Mouse (Mus musculus) layer of hippocampus, adult 8-10 months (tissue): ENCODE results near the gene Pstk. TPM values are rescaled to one million over a fixed set of nuclear protein-coding genes. Genes with fewer than 3 reads are reported as not detected.
"Not testable (repeated sequence)": the region's sequence is repeated elsewhere in the genome, so short reads cannot be mapped to it uniquely, and the experiment has no call there.

Experiments used
- DNase-seq, 2 experiments: peaks; one replicate each; pipeline ENCODE4 v3.0.0; 2022; ENCODE audit warnings: low spot score in 2 of 2
- total RNA-seq, 4 experiments: library from RNA; stranded (reverse); gene quantifications; 2 replicates each; pipeline ENCODE4 v1.2.4; 2022

The Pstk gene
- 10 to 100 TPM; 43.9 to 67.5 (median 51.1) TPM for total RNA-seq

GRCm38 (mm10) chr7:131370648-131371469, at the start of gene Pstk:
TSS of gene Pstk (plus strand) at chr7:131371141.
- peak; percentile 85 to 89 for DNase-seq

DNA sequence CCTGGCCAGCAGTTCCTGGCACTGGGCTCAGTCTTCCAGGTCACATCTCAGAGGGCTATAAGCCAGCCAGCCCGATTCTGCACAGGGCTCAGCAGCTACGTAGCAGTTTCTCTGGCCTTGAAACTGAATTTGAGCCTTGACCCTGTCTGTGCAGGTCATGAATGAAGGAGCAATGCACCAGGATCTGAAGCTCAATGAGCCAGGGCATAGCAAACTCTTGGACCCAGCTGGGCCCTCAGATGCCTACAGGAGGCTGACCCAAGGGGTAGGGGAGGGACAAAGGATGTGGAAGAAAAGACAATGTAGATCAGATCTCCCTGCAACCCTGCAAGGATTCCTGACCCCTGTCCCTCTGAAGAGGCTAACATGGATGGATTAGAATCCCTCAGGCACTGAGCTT, 48.7 kb upstream of the Pstk start, which contains the start of gene Cuzd1:
TSS of gene Cuzd1 (minus strand) at position 101 of the 400 bp plus-strand sequence.
- DNase-seq, result no peak

DNA sequence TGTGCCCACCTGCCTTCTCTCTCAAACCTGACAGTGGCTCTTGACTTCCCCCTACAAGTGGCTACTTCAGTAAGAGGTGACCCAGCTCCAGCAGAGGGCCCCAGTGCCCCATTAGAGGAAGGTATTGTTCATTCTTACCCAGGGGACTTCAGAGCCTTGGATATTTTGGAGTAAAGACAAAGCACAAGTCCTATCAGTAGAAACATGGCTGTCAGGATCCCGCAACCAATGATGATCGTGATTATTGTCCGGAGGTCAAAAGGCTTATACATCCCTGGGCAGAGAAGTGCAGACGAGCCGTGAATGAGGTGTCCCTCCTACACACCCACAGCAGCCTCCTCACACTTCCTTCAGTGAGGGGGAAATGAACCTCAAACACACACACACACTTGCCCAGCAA, 43.9 kb upstream of the Pstk start:
- DNase-seq, result no peak

DNA sequence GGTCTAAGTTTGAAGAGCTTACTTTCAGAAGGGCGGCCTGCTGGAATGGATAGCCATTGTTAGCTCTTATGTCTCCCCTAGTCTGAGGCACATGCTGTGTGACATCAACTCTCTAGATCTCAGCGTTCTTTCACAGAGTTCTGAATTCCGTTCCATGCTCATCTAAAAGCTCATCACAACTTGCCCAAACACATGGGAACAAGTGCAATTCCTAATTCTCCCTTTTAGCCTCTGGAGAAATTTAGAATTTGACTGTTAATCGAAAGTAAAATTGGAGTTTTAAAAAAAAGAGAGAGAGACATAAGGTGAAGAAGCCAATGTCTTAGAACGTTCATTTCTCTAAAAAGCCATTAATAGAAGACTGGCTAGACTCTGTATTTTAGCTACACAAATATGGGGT, 41.5 kb upstream of the Pstk start, which contains the start of gene Fam24b:
TSS of gene Fam24b (minus strand) at position 101 of the 400 bp plus-strand sequence.
- DNase-seq, result no peak

GRCm38 (mm10) chr7:131331688-131332087, 39.3 kb upstream of the Pstk start:
- no peak for DNase-seq

GRCm38 (mm10) chr7:131333564-131333963, 37.4 kb upstream of the Pstk start, which contains the start of gene Fam24a:
TSS of gene Fam24a (plus strand) at chr7:131333864.
- no peak for DNase-seq

DNA sequence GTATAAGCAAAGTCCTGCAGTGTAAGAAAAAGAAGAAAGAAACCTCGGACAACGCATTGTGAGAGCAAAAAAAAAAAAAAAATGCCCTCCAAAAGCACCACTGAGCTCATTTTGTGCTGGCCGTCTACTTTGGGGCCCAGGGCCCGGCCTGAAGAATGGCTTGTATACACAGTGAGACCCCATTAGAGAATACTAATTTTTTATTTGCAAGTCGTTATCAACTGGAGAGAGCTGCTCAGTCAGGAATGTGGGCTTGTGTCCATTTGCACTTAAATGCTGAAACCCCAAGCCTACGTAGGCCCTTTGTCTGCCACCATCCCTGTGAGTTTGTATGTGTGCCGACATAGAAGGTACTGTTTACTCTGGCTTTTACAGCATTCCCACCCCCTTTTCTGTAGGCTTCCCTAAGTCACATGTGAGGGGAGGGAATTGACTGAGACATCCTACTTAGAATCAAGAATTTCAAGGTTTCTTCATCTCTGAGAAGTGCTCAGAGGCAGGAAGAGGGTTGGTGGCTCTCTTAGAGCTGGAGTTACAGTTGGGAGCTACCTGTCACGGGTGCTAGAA, 33.4 kb upstream of the Pstk start:
- DNase-seq, result no peak

GRCm38 (mm10) chr7:131345856-131346541, 24.9 kb upstream of the Pstk start:
- DNase-seq, result peak in 1 of 2 experiments; percentile 8

GRCm38 (mm10) chr7:131356105-131356504, 14.8 kb upstream of the Pstk start:
- DNase-seq, result no peak

GRCm38 (mm10) chr7:131362269-131362614, 8.7 kb upstream of the Pstk start:
- DNase-seq, result no peak

DNA sequence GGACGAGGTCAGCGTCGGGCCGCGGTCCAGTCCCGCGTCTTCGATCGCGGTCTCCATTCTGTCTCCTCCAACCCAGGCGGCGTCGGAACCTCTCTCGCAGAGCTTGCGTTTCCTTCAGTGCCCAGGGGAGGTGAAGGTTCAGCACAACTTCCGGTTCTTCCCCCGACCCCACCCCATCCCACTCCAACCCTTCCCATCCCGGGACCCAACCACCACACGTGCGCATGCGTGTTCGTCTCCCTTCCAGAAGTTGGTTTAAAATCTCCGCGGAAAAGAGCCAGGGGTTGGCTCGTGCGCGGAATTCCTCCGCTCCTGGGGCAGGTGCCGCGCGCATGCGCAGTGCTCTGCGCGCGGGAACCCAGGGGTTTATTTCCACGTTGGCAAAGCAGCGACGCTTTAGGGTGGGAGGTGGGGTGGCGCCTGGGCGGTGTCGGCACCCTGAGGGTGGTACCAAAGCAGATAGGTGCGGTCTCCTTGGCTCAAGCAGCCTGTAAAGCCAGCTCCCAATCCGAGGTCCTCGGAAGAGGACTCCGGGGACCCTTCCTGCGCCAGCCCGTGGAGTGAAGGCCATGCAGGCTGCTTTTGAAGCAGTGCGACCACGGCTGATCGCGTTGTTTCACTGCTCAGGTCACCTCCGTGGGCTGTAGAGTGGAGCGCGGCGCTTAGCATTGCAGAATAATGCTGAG, 8.2 kb upstream of the Pstk start, which contains the start of gene 2310057M21Rik:
TSS of gene 2310057M21Rik (minus strand) at position 145 of the 686 bp plus-strand sequence.
- DNase-seq, result peak; percentile 93

DNA sequence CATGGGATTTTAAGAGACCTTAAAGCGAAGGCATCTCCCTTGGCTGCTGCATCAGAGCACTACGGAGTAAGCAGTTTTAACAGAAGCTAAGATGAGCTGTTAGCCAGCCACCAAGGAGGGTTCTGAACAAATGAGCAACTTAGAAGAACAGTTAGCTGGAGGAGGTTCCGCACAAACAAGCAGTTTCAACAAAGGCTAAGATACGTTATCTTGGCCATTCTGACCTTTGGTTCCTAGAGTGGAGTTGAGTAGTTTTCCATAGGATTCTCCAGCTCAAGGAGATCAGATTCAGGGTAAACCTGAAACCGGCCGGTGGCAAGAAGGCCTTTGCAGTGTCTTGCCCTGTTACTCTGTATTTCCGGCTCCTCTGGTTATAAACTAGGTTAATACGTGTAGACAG, 6.8 kb upstream of the Pstk start:
- no peak for DNase-seq

GRCm38 (mm10) chr7:131371470-131371860, 524 bp downstream of the Pstk start:
- DNase-seq, result no peak

DNA sequence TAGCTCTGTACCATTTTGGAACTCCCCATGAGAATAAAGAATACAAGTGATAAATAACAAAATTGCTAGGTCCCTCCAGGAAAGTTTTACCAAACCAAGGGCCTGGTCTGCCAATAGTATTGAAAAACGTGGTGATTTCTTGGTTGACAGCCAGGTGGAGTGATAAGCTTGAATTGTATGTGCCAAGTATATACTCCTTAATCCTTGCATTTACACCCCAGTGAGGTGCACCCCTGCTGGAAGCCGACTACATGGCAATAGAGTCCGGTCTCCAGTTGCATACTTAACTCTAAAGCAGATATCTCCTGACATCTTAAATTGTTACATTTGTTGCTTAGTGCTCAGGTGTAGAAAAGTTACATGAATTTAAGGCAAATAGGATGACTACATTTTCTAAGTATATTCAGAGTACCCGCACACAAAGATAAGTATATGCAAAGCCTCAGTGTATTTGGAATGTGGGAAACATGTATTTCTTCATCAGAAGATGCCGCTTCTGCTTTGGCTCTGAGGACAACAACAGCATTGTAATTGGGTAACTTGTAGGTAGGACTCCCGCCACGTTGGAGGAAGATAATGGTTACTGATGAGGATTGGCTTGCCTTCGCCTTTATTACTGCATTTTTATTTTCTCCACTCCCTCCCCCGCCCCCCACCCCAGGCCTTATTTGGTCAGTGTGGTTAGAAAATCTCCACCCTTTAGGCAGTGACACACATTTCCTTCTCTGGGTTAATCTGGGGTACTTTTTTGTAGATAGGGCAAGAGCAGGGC, 1.1 kb downstream of the Pstk start:
- no peak for DNase-seq

DNA sequence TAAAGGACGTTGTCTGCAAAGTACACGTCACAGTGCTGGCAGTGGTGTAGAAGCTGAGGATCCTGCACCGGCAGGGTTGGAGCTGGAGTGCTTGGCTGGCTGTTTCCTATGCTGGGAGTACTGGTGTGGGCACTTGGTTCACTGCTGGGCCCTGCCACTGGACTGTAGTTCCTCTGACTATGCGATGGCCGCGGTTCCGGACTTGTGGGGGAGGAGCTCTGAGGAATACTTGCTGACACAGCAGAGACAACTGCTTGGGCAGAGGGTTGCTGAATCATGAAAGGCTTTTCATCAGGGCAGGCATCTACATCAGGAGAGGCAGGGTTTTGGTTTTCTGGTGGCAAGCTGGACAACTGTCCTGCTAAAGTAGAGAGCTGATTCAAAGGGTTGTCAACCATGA, 20.8 kb downstream of the Pstk start:
- DNase-seq, result not testable (repeated sequence)

- DNase-seq, result no peak
These were observed 38.5 kb downstream of the Pstk start for GRCm38 (mm10) chr7:131409321-131409987.

GRCm38 (mm10) chr7:131409988-131410385, 39.0 kb downstream of the Pstk start:
- DNase-seq, result no peak

GRCm38 (mm10) chr7:131410416-131411058, 39.6 kb downstream of the Pstk start, which contains the start of the genes Ikzf5 and Acadsb:
TSS of gene Ikzf5 (minus strand) at chr7:131410521.
TSS of gene Acadsb (plus strand) at chr7:131410601.
- peak; percentile 98 for DNase-seq

DNA sequence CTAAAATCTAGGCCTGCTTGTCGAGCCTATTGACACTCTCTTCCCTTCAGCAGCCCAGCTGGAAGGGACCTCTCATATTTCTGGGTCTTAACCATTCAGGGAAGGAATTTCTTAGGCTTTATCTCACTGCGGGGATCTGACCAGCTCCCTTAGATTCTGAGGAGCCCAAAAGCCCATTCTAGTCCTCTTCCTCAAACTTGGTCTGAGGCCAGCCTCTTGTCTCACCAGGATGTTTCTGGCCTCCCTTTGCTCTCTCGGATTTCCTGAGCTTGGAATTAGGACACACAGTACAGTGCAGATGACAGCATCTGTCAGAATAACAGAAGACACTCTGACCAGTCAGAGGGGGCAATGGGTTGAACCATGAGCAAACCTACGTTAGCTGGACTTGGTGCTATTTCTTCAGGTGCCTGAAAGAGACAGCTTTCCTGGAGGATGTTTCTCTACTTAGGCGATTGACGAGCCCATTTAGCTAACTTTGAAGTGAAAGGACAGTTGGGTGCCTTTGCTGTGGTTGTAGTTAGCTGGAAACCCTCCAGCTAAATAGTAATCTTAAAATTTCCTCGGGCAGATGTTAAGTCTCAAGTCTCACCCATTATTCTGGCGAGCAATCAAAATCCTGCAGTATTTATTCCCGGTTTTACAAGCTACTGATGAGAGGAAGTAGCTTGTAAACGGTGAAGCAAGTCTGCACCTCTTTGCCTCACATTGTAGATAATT, 40.4 kb downstream of the Pstk start:
- no peak for DNase-seq
